Mouse (Mus musculus) testis, adult 2 months (tissue): ENCODE measurements around the gene Dph5. TPM values are rescaled to one million over a fixed set of nuclear protein-coding genes. Genes with fewer than 3 reads are reported as not detected.

Experiments
- H3K27ac ChIP-seq: fragments of 200-500 bp; 2 replicates; pipeline ENCODE4 v1.5.1; 2012; ENCODE audit warnings: low read depth, low read length; ENCODE audit not compliant: control insufficient read depth, insufficient read depth
- H3K27me3 ChIP-seq: fragments of 200-500 bp; 2 replicates; pipeline ENCODE4 v1.6.1; 2012; ENCODE audit warnings: mild to moderate bottlenecking, low read length, moderate library complexity; ENCODE audit not compliant: control insufficient read depth, insufficient read depth
- H3K36me3 ChIP-seq: fragments of 200-500 bp; 2 replicates; pipeline ENCODE4 v1.6.1; 2012; ENCODE audit warnings: mild to moderate bottlenecking, low read length; ENCODE audit not compliant: control insufficient read depth, insufficient read depth
- H3K4me1 ChIP-seq: fragments of 200-500 bp; 2 replicates; pipeline ENCODE4 v1.6.1; 2012; ENCODE audit warnings: low read length; ENCODE audit not compliant: control insufficient read depth, insufficient read depth
- H3K4me3 ChIP-seq: fragments of 200-500 bp; 2 replicates; pipeline ENCODE4 v1.5.1; 2012; ENCODE audit warnings: low read depth, mild to moderate bottlenecking, low read length, moderate library complexity, mixed read lengths; ENCODE audit not compliant: control insufficient read depth
- CTCF ChIP-seq: fragments of 200-500 bp; IDR thresholded peaks from 2 replicates; pipeline ENCODE4 v1.5.1; 2012; ENCODE audit warnings: low read depth, mild to moderate bottlenecking, inconsistent platforms, low read length, moderate library complexity; ENCODE audit not compliant: control insufficient read depth, insufficient read depth, insufficient replicate concordance
- POLR2A ChIP-seq: fragments of 200-500 bp; IDR thresholded peaks from 2 replicates; pipeline ENCODE4 v1.6.1; 2012; ENCODE audit warnings: low read depth, mild to moderate bottlenecking, inconsistent platforms, low read length, moderate library complexity; ENCODE audit not compliant: control insufficient read depth
- polyA plus RNA-seq: library from polyadenylated mRNA; depleted of rRNA; stranded (reverse); fragments of >200 nt; gene quantifications from 2 replicates; pipeline ENCODE4 v1.2.3, GENCODE M21; 2012

Gene Dph5
- polyA plus RNA-seq, 1 experiment, result 3.8 TPM

DNA sequence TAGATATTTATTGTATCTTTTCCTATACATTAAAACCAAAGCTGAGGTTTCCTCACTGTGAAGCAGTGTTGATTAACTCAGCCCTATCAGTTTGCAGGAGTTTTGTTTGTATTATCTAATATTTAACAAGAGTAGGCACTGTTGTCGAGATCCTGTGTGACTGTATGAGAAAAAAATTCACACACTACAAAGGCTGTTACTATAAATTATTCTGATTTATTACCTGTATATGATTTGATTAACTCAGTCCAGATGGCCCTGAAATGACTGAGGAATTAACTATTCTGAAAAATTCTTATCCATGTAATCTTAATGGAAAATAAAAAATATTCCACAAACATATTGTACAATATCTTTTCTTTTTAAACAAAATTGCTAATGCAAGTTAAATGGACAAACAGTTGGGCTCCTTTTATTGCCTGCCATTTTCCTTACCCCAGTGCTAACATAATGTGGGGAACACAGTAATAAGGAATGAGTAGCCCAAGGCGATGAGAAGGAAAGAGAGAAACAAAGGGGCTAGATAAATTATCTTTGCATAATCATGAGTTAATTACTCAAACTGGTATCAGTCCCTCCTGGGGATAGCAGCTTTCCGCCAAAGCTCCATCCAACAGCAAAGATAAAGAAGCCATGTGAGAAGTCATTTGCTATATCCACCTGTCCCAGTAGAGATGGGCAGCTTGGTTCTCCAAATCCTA lies 61.7 kb downstream of the Dph5 start:
- Histone ChIP-seq H3K4me1 (no peaks in the 10 kb centered on the region), H3K36me3 (no peaks in the 10 kb centered on the region), H3K4me3 (no peak overlapping the region), H3K27ac (no peak overlapping the region), H3K27me3 (no peaks in the 10 kb centered on the region)
- TF ChIP-seq CTCF, result no peak
- TF ChIP-seq POLR2A, result no peak

DNA sequence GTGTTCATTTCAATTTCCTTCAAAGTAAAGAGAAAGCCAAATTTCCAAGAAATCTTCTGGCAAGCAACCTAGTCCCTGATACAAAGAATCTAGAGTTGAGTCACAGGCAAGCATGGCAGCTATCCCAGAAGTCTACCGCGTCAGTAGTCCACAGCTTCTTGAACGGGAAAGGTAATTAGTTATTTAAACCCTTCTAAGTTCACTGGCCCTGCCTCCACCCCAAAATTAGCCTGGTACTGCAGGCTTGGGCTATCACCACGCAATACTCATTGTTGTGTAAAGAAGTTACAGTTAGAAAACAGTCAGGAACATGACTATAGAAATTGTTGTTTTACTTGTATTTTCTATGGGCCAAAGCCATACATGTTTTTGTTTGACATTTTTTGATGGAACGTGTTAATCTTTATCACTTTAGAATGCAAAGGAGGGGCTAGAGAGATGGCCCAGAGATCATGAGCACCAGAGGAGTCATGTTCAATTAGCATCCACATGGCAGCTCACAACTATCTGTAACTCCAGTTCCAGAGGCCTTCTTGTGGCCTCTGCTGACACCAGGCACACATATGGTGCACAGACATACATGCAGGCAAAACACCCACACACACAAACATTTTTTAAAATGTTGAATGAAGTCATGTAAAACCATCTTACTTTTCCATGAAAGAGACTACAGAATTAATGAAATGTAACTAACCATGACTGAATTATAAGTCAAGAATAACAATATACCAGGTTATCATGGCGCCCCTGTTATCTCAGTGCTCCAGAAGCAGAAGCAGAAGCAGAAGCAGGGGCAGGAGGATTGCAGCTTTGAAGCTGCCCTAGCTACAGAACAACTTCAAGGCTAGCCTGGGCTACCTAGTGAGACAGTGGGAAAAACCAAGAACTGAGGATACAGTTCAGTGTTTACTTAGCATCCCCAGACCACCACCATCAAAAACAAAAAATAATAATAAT lies 62.6 kb downstream of the Dph5 start:
- no peaks in the 10 kb centered on the region for H3K27me3 ChIP-seq
- TF ChIP-seq CTCF (no peak), POLR2A (no peak)
- no peak overlapping the region for H3K4me3 ChIP-seq
- H3K27ac ChIP-seq, result no peak overlapping the region
- H3K4me1 ChIP-seq, result no peaks in the 10 kb centered on the region
- no peaks in the 10 kb centered on the region for H3K36me3 ChIP-seq

DNA sequence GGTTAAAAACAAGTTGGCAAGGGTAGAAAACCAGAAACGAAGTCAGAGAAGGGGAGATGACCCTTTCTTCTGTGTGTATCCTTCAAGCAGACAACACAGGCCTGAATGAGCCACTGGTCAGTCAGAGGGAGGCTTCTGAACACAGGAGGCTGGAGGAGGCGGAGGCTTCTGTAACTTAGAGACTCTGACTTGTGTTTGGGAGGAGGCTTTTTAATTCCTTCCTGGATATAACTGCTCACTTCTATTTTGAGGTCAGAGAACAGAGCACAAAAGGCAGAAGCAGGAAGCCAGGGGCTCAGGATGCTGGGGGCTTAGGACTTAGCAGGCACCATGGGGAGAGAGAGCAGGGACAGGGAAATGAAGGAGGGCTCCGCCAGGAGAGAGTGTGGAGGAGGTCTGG lies 63.6 kb downstream of the Dph5 start:
- Histone ChIP-seq H3K36me3 (no peaks in the 10 kb centered on the region), H3K27ac (no peak overlapping the region), H3K4me3 (no peak overlapping the region), H3K4me1 (no peaks in the 10 kb centered on the region), H3K27me3 (no peaks in the 10 kb centered on the region)
- no peak for TF ChIP-seq POLR2A
- no peak for TF ChIP-seq CTCF

DNA sequence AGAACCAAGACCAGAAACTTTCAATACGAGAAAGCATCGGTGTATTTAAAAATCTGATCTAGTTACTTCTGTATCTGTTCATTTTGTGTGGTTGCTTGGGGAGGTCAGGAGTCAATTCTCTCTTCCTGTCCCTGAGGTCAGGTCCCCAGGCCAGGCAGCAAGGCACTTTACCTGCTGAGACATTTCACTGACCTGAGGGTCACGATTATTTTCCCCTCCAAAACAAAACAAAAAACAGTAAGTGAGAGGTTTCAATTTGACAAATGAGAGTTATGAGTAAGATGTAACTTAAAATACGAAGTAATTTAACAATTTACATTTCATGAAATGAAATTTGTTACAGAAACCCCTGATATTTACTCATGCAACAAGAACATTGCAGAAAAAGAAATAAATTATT lies 64.7 kb downstream of the Dph5 start:
- Histone ChIP-seq H3K27ac (no peak overlapping the region), H3K27me3 (no peaks in the 10 kb centered on the region), H3K4me3 (no peak overlapping the region), H3K36me3 (no peaks in the 10 kb centered on the region), H3K4me1 (no peaks in the 10 kb centered on the region)
- TF ChIP-seq POLR2A (no peak), CTCF (no peak)

DNA sequence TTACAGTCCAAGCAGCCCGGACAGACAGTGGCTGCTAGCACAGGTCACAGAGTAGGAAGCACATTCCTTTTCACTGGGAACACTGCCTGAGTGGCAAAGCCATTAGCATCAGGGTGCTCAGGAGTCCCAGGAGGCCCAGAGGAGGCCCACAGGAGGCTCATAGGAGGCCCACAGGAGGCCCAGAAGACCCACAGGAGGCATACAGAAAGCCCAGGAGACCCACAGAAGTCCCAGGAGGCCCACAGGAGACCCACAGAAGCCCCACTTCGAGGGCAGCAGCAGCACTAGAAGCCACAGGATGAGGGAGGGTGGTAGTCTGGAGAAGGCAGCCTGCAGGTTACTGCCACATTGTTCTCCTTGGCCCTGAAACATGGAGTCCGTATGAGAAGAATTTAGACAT lies 65.5 kb downstream of the Dph5 start:
- H3K27me3 ChIP-seq, result no peaks in the 10 kb centered on the region
- no peak overlapping the region for H3K27ac ChIP-seq
- no peaks in the 10 kb centered on the region for H3K4me1 ChIP-seq
- H3K36me3 ChIP-seq, result no peaks in the 10 kb centered on the region
- no peak overlapping the region for H3K4me3 ChIP-seq
- TF ChIP-seq POLR2A (no peak), CTCF (no peak)

DNA sequence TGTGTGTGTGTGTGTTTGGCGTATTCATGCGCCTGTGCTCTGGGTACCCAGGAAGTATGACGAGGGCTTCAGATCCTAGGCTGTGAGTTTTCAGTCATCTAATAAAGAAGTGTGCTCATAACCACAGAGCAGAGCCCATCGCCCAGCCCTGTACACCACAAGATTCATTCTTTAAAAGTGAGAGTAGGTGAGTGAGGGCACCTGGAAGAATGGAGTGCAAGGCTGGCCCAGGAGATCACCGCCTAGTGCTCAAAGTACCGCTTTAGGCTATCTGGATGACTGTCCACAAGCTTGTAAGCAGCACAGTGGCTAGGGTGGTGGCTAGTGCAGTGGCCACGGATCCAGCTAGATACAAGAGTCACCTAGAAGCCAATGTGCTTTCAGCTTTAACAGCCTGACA lies 69.6 kb downstream of the Dph5 start:
- no peak overlapping the region for H3K27ac ChIP-seq
- H3K27me3 ChIP-seq, result no peaks in the 10 kb centered on the region
- no peak overlapping the region for H3K4me3 ChIP-seq
- no peaks in the 10 kb centered on the region for H3K4me1 ChIP-seq
- TF ChIP-seq POLR2A (no peak), CTCF (no peak)
- H3K36me3 ChIP-seq, result no peaks in the 10 kb centered on the region

DNA sequence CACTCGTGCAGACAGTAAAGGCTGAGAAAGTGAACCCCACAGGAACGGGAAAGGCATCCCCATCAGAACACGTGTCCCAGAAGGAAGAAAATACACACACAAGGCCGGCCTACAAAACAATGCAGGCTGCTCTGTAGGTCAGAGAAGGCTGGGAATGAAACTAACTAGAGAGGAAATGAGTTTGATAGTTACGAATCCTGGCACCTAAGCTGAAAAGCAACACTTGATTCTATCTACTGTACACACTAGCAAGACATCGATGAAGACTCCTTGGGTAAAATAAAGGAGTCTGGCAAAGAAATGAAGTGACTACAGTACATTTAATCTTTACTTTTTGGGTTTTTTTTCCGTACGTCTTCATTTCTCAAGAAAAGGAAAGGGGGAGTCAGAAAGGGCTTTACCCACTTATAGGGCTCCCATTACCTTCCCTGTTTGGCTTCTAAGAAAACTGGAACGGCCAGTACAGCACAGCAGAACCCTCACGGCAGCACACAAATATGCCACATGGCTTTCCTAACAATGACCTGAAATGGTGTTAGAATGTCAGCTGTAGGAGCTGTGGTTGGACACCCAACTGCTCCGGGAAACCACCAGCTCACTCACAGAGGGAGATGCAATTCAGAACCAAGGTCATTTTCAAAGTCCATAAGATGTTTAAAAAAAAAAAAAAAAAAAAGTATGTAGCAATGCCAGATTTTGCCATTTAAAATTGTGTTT lies 73.8 kb downstream of the Dph5 start:
- Histone ChIP-seq H3K4me1 (no peaks in the 10 kb centered on the region), H3K36me3 (no peaks in the 10 kb centered on the region), H3K4me3 (no peak overlapping the region), H3K27me3 (no peaks in the 10 kb centered on the region), H3K27ac (no peak overlapping the region)
- TF ChIP-seq POLR2A, result no peak
- TF ChIP-seq CTCF, result no peak
